8 mouse cellular contexts compared by ENCODE assay signal in the genomic region with DNA sequence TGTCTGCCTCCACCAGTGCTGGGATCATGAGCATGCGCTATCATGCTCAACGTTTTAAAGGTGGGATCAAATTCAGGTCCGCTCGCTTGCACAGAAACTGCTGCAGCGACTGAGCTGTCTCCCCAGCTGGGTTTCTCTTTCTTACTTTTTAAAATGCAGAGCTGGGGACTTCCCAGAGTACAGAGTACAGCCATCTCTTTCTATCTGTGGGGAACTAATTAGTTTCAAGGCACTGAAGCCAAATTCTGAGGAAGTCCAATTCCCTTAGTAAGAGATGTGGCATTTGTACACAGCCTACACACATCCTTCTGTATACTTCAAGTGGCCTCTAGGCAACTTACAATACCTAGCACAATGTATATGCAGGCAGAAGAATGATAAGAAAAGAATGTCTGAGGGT.
DNase-seq lines count a peak whose midpoint lies in the region; ATAC-seq and TF ChIP-seq lines count a peak whose summit lies in the region.
"Had no signal": no experiment of that assay in that cellular context is flagged by ENCODE, and none has a peak within 500 bp of the region (broad histone marks: within the 10 kb centered on the region; RNA-seq: fewer than 3 reads in every experiment).

No protein-coding gene starts in this region.

- intact Hi-C loops in gastrocnemius, adult 2 months (cut with DNase I): loop anchor here (10.0 kb wide), 1 partner anchor 338 kb away; a partner anchor contains a TSS

- H3K36me3 ChIP-seq in hindbrain, embryonic 15.5 days: no peaks in the 10 kb centered on the region
- H3K36me3 ChIP-seq in hindbrain, embryonic 11.5 days (ENCODE audit: control insufficient read depth, insufficient read depth, low read length): no peaks in the 10 kb centered on the region
- no peaks in the 10 kb centered on the region for H3K36me3 ChIP-seq in testis, adult 2 months (ENCODE audit: control insufficient read depth, insufficient read depth, low read length)
- no peaks in the 10 kb centered on the region for H3K36me3 ChIP-seq in limb, embryonic 14.5 days (ENCODE audit: control insufficient read depth, insufficient read depth, low read length)

- 0 out of 2 replicates have a peak overlapping the region, but pooled peaks have one; percentile 8 for H3K27ac ChIP-seq in hindbrain, embryonic 15.5 days (replicated peaks)
- no peak overlapping the region for H3K27ac ChIP-seq in hindbrain, embryonic 11.5 days (ENCODE audit: low read depth, low read length)
- H3K27ac ChIP-seq in testis, adult 2 months (ENCODE audit: control insufficient read depth, insufficient read depth, low read depth, low read length): peak overlapping the region; percentile 47
- H3K27ac ChIP-seq in limb, embryonic 14.5 days (replicated peaks; ENCODE audit: low read depth, low read length): peak overlapping the region; percentile 14; the same call in 1 of the 2 replicates
- H3K27ac ChIP-seq in gastrocnemius, adult 2 months: no peak overlapping the region

- no peak for DNase-seq in hindbrain, embryonic 11.5 days (ENCODE audit: low spot score)
- no peak for DNase-seq in testis, postnatal 10 days (ENCODE audit: low spot score)
- no peak for DNase-seq in limb, embryonic 14.5 days (ENCODE audit: low spot score)
- DNase-seq in gastrocnemius, adult 2 months: no peak
- DNase-seq in right cerebral cortex, adult 18-20 months: no peak
- DNase-seq: thymus, postnatal 14 days had no signal

- no peak for TF ChIP-seq CTCF in testis, adult 2 months (IDR thresholded peaks at IDR 0.05; ENCODE audit: control insufficient read depth, insufficient read depth, insufficient replicate concordance, low read depth, low read length)
- TF ChIP-seq CTCF in gastrocnemius, adult 2 months (IDR thresholded peaks at IDR 0.05): no peak

- H3K4me2 ChIP-seq in hindbrain, embryonic 15.5 days: no peak overlapping the region
- no peak overlapping the region for H3K4me2 ChIP-seq in hindbrain, embryonic 11.5 days (replicated peaks; ENCODE audit: low read depth, low read length)
- no peak overlapping the region for H3K4me2 ChIP-seq in limb, embryonic 14.5 days (replicated peaks; ENCODE audit: low read depth, low read length, severe bottlenecking)

- peaks cover 17% of the 10 kb centered on the region for H3K4me1 ChIP-seq in hindbrain, embryonic 15.5 days (replicated peaks)
- H3K4me1 ChIP-seq in hindbrain, embryonic 11.5 days (replicated peaks; ENCODE audit: control insufficient read depth, insufficient read depth, low read length): no peaks in the 10 kb centered on the region; the same call in 1 of the 2 replicates
- peaks cover 3% of the 10 kb centered on the region for H3K4me1 ChIP-seq in testis, adult 2 months (ENCODE audit: control insufficient read depth, insufficient read depth, low read length)
- peaks cover 12% of the 10 kb centered on the region for H3K4me1 ChIP-seq in limb, embryonic 14.5 days (ENCODE audit: control insufficient read depth, insufficient read depth, low read length)

- TF ChIP-seq POLR2A in testis, adult 2 months (IDR thresholded peaks at IDR 0.05; ENCODE audit: control insufficient read depth, low read depth, low read length): no peak
- no peak for TF ChIP-seq POLR2A in limb, embryonic 14.5 days (IDR thresholded peaks at IDR 0.05; ENCODE audit: borderline replicate concordance, extremely low read depth, insufficient read depth, insufficient read length)

- H3K4me3 ChIP-seq in hindbrain, embryonic 15.5 days: no peak overlapping the region
- no peak overlapping the region for H3K4me3 ChIP-seq in hindbrain, embryonic 11.5 days (ENCODE audit: low read depth, low read length)
- no peak overlapping the region for H3K4me3 ChIP-seq in testis, adult 2 months (ENCODE audit: control insufficient read depth, low read depth, low read length)
- no peak overlapping the region for H3K4me3 ChIP-seq in limb, embryonic 14.5 days (replicated peaks; ENCODE audit: low read length)
- no peak overlapping the region for H3K4me3 ChIP-seq in gastrocnemius, adult 2 months

- no peak overlapping the region for H3K9ac ChIP-seq in hindbrain, embryonic 15.5 days
- no peak overlapping the region for H3K9ac ChIP-seq in hindbrain, embryonic 11.5 days (ENCODE audit: low read depth, low read length)
- H3K9ac ChIP-seq in limb, embryonic 14.5 days (ENCODE audit: low read depth, low read length, severe bottlenecking): no peak overlapping the region

- no peak for ATAC-seq in hindbrain, embryonic 15.5 days (ENCODE audit: low FRiP score, low read depth)
- ATAC-seq in hindbrain, embryonic 11.5 days (ENCODE audit: low FRiP score): no peak
- no peak for ATAC-seq in limb, embryonic 14.5 days (ENCODE audit: low FRiP score, low read depth)

- no peaks in the 10 kb centered on the region for H3K9me3 ChIP-seq in hindbrain, embryonic 15.5 days
- no peaks in the 10 kb centered on the region for H3K9me3 ChIP-seq in hindbrain, embryonic 11.5 days (ENCODE audit: control insufficient read depth, low read length)
- no peaks in the 10 kb centered on the region for H3K9me3 ChIP-seq in limb, embryonic 14.5 days (ENCODE audit: control insufficient read depth, low read length)

- WGBS in hindbrain, embryonic 15.5 days: 70% methylated on average over 5 of the region's 5 CpGs
- 69% methylated on average over 5 of the region's 5 CpGs for WGBS in hindbrain, embryonic 11.5 days
- WGBS in limb, embryonic 14.5 days: 49% methylated on average over 5 of the region's 5 CpGs

- no peaks in the 10 kb centered on the region for H3K27me3 ChIP-seq in hindbrain, embryonic 15.5 days
- no peaks in the 10 kb centered on the region for H3K27me3 ChIP-seq in hindbrain, embryonic 11.5 days (ENCODE audit: control insufficient read depth, insufficient read depth, low read length)
- H3K27me3 ChIP-seq in testis, adult 2 months (ENCODE audit: control insufficient read depth, insufficient read depth, low read length): no peaks in the 10 kb centered on the region
- no peaks in the 10 kb centered on the region for H3K27me3 ChIP-seq in limb, embryonic 14.5 days (ENCODE audit: control insufficient read depth, insufficient read depth, low read length)

Comparison
In these comparisons a context has a peak if more than half of its experiments do, and no peak if none do; other contexts are left out.
1. H3K27ac ChIP-seq: peak in hindbrain, embryonic 15.5 days (single experiment), testis, adult 2 months (single experiment) and limb, embryonic 14.5 days (single experiment); none in hindbrain, embryonic 11.5 days (single experiment) and gastrocnemius, adult 2 months (single experiment).